Mouse (Mus musculus) kidney, adult 11 months (tissue): ENCODE data around the gene Gcnt4.

ENCODE experiments used
- DNase-seq: peaks from one replicate; pipeline ENCODE4 v3.0.0; 2022

Gene Gcnt4

GRCm38 (mm10) chr13:96951880-96952279 is 27.4 kb downstream of the Gcnt4 start:
- DNase-seq: no peak

- no peak for DNase-seq
Measured at GRCm38 (mm10) chr13:96956466-96956865, 32.0 kb downstream of the Gcnt4 start.

- DNase-seq: no peak
Measured at GRCm38 (mm10) chr13:96960019-96960418, 35.5 kb downstream of the Gcnt4 start.

- DNase-seq: no peak
Measured at GRCm38 (mm10) chr13:96961366-96962157, 37.1 kb downstream of the Gcnt4 start.

- no peak for DNase-seq
Measured at GRCm38 (mm10) chr13:96962801-96963200, 38.3 kb downstream of the Gcnt4 start.

- no peak for DNase-seq
Measured at GRCm38 (mm10) chr13:96964981-96965380, 40.5 kb downstream of the Gcnt4 start.

GRCm38 (mm10) chr13:96966210-96967089 is 42.0 kb downstream of the Gcnt4 start:
- DNase-seq: no peak

GRCm38 (mm10) chr13:96967091-96967490 is 42.6 kb downstream of the Gcnt4 start:
- DNase-seq: no peak

GRCm38 (mm10) chr13:96967822-96968221 is 43.3 kb downstream of the Gcnt4 start:
- no peak for DNase-seq

- no peak for DNase-seq
Measured at GRCm38 (mm10) chr13:96971076-96971475, 46.6 kb downstream of the Gcnt4 start.

GRCm38 (mm10) chr13:96971861-96972282 is 47.4 kb downstream of the Gcnt4 start:
- DNase-seq: no peak

GRCm38 (mm10) chr13:96973318-96973717 is 48.8 kb downstream of the Gcnt4 start:
- no peak for DNase-seq

GRCm38 (mm10) chr13:96976986-96977595 is 52.6 kb downstream of the Gcnt4 start:
- no peak for DNase-seq

- DNase-seq: no peak
Measured at GRCm38 (mm10) chr13:96980561-96980960, 56.1 kb downstream of the Gcnt4 start.

- DNase-seq: peak; percentile 73
Measured at GRCm38 (mm10) chr13:96983251-96984126, 59.0 kb downstream of the Gcnt4 start.

- DNase-seq: no peak
Measured at GRCm38 (mm10) chr13:96984688-96985087, 60.2 kb downstream of the Gcnt4 start.

- peak; percentile 53 for DNase-seq
Measured at GRCm38 (mm10) chr13:96985599-96986275, 61.2 kb downstream of the Gcnt4 start.

- DNase-seq: no peak
Measured at GRCm38 (mm10) chr13:96989129-96989528, 64.6 kb downstream of the Gcnt4 start.

GRCm38 (mm10) chr13:96990045-96990444 is 65.6 kb downstream of the Gcnt4 start:
- no peak for DNase-seq

- no peak for DNase-seq
Measured at GRCm38 (mm10) chr13:96990561-96991265, 66.2 kb downstream of the Gcnt4 start.
